Mouse (Mus musculus) thymus, adult 2 months (tissue): ENCODE measurements around the gene Scgb1c1. TPM values are rescaled to one million over a fixed set of nuclear protein-coding genes. Genes with fewer than 3 reads are reported as not detected.

Experiments
- DNase-seq: peaks from one replicate; pipeline ENCODE4 v3.0.0; 2021
- H3K27ac ChIP-seq: fragments of 200-500 bp; 2 replicates; pipeline ENCODE4 v1.5.1; 2012; ENCODE audit warnings: low read length, control low read depth; ENCODE audit not compliant: control insufficient read depth, insufficient read depth
- H3K27me3 ChIP-seq: fragments of 200-500 bp; 2 replicates; pipeline ENCODE4 v1.6.1; 2012; ENCODE audit warnings: mild to moderate bottlenecking, low read length, moderate library complexity, mixed read lengths; ENCODE audit not compliant: control insufficient read depth, insufficient read depth
- H3K36me3 ChIP-seq: fragments of 200-500 bp; 2 replicates; pipeline ENCODE4 v1.6.1; 2012; ENCODE audit warnings: mild to moderate bottlenecking, low read length, moderate library complexity; ENCODE audit not compliant: control insufficient read depth, insufficient read depth
- H3K4me1 ChIP-seq: fragments of 200-500 bp; replicated peaks from 2 replicates; pipeline ENCODE4 v1.6.1; 2012; ENCODE audit warnings: low read length; ENCODE audit not compliant: control insufficient read depth, insufficient read depth
- H3K4me3 ChIP-seq: fragments of 200-500 bp; 2 replicates; pipeline ENCODE4 v1.5.1; 2012; ENCODE audit warnings: mild to moderate bottlenecking, low read length, control low read depth, moderate library complexity; ENCODE audit not compliant: control insufficient read depth, insufficient read depth
- CTCF ChIP-seq: fragments of 200-500 bp; IDR thresholded peaks from 2 replicates; pipeline ENCODE4 v1.5.1; 2012; ENCODE audit warnings: mild to moderate bottlenecking, control low read depth, low read length, moderate library complexity, borderline replicate concordance; ENCODE audit not compliant: control insufficient read depth, poor library complexity, insufficient read depth; ENCODE audit errors: extremely low read depth
- POLR2A ChIP-seq: fragments of 200-500 bp; IDR thresholded peaks from 2 replicates; pipeline ENCODE4 v1.6.1; 2012; ENCODE audit warnings: mild to moderate bottlenecking, low read length, control low read depth, moderate library complexity; ENCODE audit not compliant: control insufficient read depth, poor library complexity, insufficient read depth; ENCODE audit errors: extremely low read depth
- WGBS: fragments of 180-500 bp; shearing (Covaris S2); methylation state at CpG from one replicate; pipeline ENCODE4 v1.1.7; 2018; 5-methylcytosine and 5-hydroxymethylcytosine counted together
- polyA plus RNA-seq: library from polyadenylated mRNA; depleted of rRNA; stranded (reverse); fragments of >200 nt; gene quantifications from 2 replicates; pipeline ENCODE4 v1.2.3, GENCODE M21; 2012

Gene Scgb1c1
- polyA plus RNA-seq, 1 experiment = 3.2 TPM

DNA sequence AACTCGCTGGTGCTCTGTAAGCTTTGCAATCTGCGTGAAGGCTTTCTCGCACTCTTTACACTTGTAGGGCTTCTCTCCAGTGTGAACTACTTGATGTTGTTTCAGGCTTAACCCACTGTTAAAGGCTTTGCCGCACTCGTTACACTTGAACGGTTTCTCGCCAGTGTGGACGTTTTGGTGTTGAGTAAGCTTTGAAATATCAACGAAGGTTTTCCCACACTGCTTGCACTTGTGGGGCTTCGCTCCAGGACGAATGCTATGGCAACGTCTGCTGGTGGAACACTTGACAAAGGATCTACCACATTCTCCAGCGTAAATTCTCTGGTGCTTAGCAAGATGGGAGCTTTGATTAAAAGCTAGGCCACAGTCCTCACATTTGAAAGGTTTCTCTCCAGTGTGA is 33.6 kb upstream of the Scgb1c1 start:
- DNase-seq = no peak
- H3K36me3 ChIP-seq = no peaks in the 10 kb centered on the region
- no peak overlapping the region for H3K27ac ChIP-seq
- H3K27me3 ChIP-seq = no peaks in the 10 kb centered on the region
- H3K4me1 ChIP-seq = no peaks in the 10 kb centered on the region
- 95% methylated on average over 13 of the region's 13 CpGs for WGBS
- H3K4me3 ChIP-seq = no peak overlapping the region
- TF ChIP-seq CTCF = no peak
- no peak for TF ChIP-seq POLR2A

DNA sequence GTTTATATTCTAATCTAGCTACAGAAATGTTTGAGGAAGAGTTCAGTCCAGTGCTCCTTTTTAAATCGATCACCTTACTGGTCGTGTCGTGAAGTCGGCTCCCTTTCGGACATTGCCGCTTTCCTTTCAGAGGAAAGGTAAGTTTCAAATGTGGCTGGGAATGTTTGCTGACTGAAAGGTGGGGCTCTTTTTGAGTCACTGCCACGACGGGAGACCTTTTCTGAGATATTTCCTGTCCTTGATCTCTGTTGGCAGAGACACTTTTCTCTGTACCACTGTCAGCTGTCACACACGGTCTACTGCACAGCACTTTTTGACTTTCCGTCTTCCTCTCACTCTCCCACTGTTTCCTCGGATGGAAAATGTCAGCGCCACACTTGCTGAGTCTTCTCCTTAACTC is 32.5 kb upstream of the Scgb1c1 start:
- Histone ChIP-seq H3K36me3 (no peaks in the 10 kb centered on the region), H3K4me1 (no peaks in the 10 kb centered on the region), H3K27ac (no peak overlapping the region), H3K4me3 (no peak overlapping the region), H3K27me3 (no peaks in the 10 kb centered on the region)
- WGBS = 86% methylated on average over 12 of the region's 12 CpGs
- no peak for DNase-seq
- no peak for TF ChIP-seq POLR2A
- no peak for TF ChIP-seq CTCF

DNA sequence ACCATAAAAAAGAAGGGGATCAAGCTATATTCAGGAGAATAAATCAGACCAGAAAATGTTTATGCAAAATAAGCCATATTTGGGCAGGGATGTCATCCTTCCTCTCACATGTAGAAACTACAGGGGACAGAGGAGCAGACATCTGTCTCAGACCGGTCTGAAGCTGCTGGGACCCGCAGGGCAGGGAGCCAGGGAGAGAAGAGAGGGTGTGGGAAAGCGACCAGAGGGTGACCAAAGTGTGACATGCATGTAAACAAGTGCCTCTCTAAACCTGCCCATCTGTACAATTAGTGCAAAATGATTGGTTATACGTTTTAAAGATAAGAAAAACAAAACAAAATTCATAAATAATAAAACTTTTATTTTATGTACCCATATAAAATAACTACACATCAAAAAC is 25.2 kb upstream of the Scgb1c1 start:
- 88% methylated on average over 4 of the region's 4 CpGs for WGBS
- Histone ChIP-seq H3K27me3 (no peaks in the 10 kb centered on the region; the same call in 1 of the 2 replicates), H3K4me3 (no peak overlapping the region), H3K4me1 (no peaks in the 10 kb centered on the region; the same call in 1 of the 2 replicates), H3K27ac (no peak overlapping the region), H3K36me3 (no peaks in the 10 kb centered on the region)
- no peak for DNase-seq
- TF ChIP-seq CTCF (no peak), POLR2A (no peak)

DNA sequence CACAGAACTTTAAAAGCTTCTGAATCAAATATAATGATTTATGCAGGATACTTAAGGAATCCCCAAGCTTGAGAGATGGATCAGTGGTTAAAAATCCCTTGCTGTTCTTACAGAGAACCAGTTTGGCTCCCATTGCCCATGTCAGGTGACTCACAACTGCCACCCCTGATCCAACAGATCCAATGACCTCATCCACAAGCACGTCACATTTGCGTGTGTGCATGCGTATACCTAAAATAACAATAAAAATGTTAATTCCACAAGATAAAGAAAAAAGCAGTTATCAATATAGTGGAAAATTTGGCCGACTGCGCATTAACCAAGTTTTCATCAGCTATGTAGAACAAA is 24.1 kb upstream of the Scgb1c1 start:
- no peaks in the 10 kb centered on the region; the same call in 1 of the 2 replicates for H3K27me3 ChIP-seq
- no peak for DNase-seq
- H3K4me1 ChIP-seq = no peaks in the 10 kb centered on the region; the same call in 1 of the 2 replicates
- no peak overlapping the region for H3K4me3 ChIP-seq
- WGBS = 82% methylated on average over 5 of the region's 5 CpGs
- H3K36me3 ChIP-seq = no peaks in the 10 kb centered on the region
- TF ChIP-seq CTCF (no peak), POLR2A (no peak)
- H3K27ac ChIP-seq = no peak overlapping the region

DNA sequence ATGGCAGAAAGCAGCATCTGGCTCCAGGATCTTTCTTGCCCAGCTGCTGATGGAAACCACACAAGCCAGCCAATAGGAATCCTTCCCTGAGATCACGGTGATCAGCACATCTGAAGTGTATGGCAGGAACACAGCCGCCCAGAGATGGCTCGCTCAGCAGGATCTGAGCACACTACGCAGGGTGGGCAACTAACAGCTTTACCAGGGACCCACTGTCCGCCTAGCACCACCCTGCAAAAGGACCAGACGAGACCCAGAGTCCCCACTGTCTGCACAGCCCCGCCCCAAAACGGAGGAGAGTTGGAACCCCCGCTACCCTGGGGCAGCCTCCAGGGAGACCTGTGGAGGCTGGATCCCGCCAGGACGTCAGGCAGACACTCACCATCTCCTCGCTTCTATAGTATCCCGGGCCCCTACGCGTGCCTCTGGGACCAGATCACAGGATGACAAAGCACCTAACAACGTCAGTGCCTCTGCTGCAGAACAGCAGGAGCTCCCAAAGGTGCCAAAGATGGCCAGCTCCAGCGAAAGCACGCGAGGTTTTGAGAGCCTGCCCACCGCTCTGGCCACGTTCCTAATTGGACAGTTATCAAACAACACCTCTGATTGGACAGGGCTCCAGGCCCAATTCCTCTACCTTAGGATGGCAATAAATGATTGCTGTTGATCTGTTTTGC is 23.6 kb upstream of the Scgb1c1 start, which contains the start of gene Zfp941:
TSS of gene Zfp941 (minus strand) at position 526 of the 677 bp plus-strand sequence.
- H3K4me3 ChIP-seq = peak within 1 kb of the TSS; percentile 24; the same call in 1 of the 2 replicates
- no peaks in the 10 kb centered on the region; the same call in 1 of the 2 replicates for H3K4me1 ChIP-seq
- no peaks in the 10 kb centered on the region for H3K36me3 ChIP-seq
- H3K27me3 ChIP-seq = no peaks in the 10 kb centered on the region; the same call in 1 of the 2 replicates
- TF ChIP-seq CTCF (no peak), POLR2A (no peak)
- no peak within 1 kb of the TSS for H3K27ac ChIP-seq
- 6% methylated on average over 21 of the region's 21 CpGs for WGBS
- DNase-seq = no peak

DNA sequence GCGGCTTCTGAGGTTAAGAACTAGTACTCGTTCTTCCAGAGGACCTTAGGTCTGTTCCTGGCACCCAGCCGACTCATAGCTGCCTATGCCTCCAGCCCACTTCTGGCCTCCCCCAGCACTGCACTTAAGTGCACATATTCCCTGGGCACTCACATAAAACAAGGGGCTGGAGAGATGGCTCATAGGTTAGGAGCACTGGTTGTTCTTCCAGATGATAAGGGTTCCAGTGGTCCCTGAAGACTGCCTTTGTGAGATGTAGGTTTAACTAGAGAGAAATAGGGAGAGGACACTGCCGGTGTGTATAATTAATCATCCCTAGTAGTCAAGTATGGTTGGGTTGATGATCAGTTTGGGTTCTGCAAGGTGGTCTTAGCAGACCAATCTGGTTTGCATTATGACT is 22.6 kb upstream of the Scgb1c1 start:
- H3K27me3 ChIP-seq = no peaks in the 10 kb centered on the region; the same call in 1 of the 2 replicates
- H3K36me3 ChIP-seq = no peaks in the 10 kb centered on the region
- no peaks in the 10 kb centered on the region; the same call in 1 of the 2 replicates for H3K4me1 ChIP-seq
- no peak overlapping the region for H3K27ac ChIP-seq
- H3K4me3 ChIP-seq = no peak overlapping the region
- 95% methylated on average over 4 of the region's 4 CpGs for WGBS
- no peak for DNase-seq
- no peak for TF ChIP-seq POLR2A
- TF ChIP-seq CTCF = no peak

DNA sequence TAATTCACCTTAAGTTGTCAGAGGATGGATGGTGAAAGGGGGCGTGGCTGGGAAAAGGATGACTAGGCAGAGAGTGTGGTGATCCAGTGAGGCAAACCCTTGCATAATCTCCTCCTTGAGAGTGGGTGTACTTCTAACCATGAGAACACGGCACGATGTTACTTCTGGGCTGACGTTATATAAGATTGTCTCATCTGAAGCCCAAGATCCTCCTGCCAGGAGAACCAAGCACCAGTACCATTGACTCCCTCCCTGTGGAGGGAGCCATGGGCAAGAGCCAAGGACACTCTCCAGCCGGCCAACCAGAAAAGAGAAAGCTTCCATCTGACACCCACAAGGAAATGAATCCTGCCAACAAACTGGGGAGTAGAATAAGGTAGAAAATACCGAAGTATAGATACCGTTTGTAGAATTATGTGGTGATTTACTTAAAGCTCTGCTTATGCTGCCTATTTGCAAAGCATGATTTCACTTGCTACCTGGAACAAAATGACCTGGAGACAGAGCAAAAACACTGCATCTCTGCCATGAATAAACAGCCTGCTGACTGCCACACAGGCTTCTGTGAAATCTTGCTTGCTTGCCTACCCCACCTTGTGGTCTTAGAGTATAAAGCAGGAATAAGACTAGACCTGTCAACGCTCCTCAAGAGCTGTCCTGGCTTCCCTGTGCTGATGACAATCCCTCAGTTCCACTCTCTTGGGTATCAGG is 17.0 kb upstream of the Scgb1c1 start:
- no peak overlapping the region for H3K4me3 ChIP-seq
- TF ChIP-seq POLR2A (no peak), CTCF (no peak)
- H3K36me3 ChIP-seq = no peaks in the 10 kb centered on the region
- no peaks in the 10 kb centered on the region for H3K4me1 ChIP-seq
- DNase-seq = no peak
- WGBS = 26% methylated on average over 8 of the region's 8 CpGs
- no peaks in the 10 kb centered on the region for H3K27me3 ChIP-seq
- H3K27ac ChIP-seq = no peak overlapping the region
